Mouse (Mus musculus) thymus, adult 2 months (tissue): ENCODE results near the gene Dgkd. TPM values are rescaled to one million over a fixed set of nuclear protein-coding genes. Genes with fewer than 3 reads are reported as not detected.

Experiments
- DNase-seq: peaks from one replicate; pipeline ENCODE4 v3.0.0; 2021
- H3K27ac ChIP-seq: fragments of 200-500 bp; 2 replicates; pipeline ENCODE4 v1.5.1; 2012; ENCODE audit warnings: low read length, control low read depth; ENCODE audit not compliant: control insufficient read depth, insufficient read depth
- H3K27me3 ChIP-seq: fragments of 200-500 bp; 2 replicates; pipeline ENCODE4 v1.6.1; 2012; ENCODE audit warnings: mild to moderate bottlenecking, low read length, moderate library complexity, mixed read lengths; ENCODE audit not compliant: control insufficient read depth, insufficient read depth
- H3K36me3 ChIP-seq: fragments of 200-500 bp; 2 replicates; pipeline ENCODE4 v1.6.1; 2012; ENCODE audit warnings: mild to moderate bottlenecking, low read length, moderate library complexity; ENCODE audit not compliant: control insufficient read depth, insufficient read depth
- H3K4me1 ChIP-seq: fragments of 200-500 bp; replicated peaks from 2 replicates; pipeline ENCODE4 v1.6.1; 2012; ENCODE audit warnings: low read length; ENCODE audit not compliant: control insufficient read depth, insufficient read depth
- H3K4me3 ChIP-seq: fragments of 200-500 bp; 2 replicates; pipeline ENCODE4 v1.5.1; 2012; ENCODE audit warnings: mild to moderate bottlenecking, low read length, control low read depth, moderate library complexity; ENCODE audit not compliant: control insufficient read depth, insufficient read depth
- CTCF ChIP-seq: fragments of 200-500 bp; IDR thresholded peaks from 2 replicates; pipeline ENCODE4 v1.5.1; 2012; ENCODE audit warnings: mild to moderate bottlenecking, control low read depth, low read length, moderate library complexity, borderline replicate concordance; ENCODE audit not compliant: control insufficient read depth, poor library complexity, insufficient read depth; ENCODE audit errors: extremely low read depth
- POLR2A ChIP-seq: fragments of 200-500 bp; IDR thresholded peaks from 2 replicates; pipeline ENCODE4 v1.6.1; 2012; ENCODE audit warnings: mild to moderate bottlenecking, low read length, control low read depth, moderate library complexity; ENCODE audit not compliant: control insufficient read depth, poor library complexity, insufficient read depth; ENCODE audit errors: extremely low read depth
- WGBS: fragments of 180-500 bp; shearing (Covaris S2); methylation state at CpG from one replicate; pipeline ENCODE4 v1.1.7; 2018; 5-methylcytosine and 5-hydroxymethylcytosine counted together
- polyA plus RNA-seq: library from polyadenylated mRNA; depleted of rRNA; stranded (reverse); fragments of >200 nt; gene quantifications from 2 replicates; pipeline ENCODE4 v1.2.3, GENCODE M21; 2012

Gene Dgkd
- polyA plus RNA-seq, 1 experiment: 182 TPM

DNA sequence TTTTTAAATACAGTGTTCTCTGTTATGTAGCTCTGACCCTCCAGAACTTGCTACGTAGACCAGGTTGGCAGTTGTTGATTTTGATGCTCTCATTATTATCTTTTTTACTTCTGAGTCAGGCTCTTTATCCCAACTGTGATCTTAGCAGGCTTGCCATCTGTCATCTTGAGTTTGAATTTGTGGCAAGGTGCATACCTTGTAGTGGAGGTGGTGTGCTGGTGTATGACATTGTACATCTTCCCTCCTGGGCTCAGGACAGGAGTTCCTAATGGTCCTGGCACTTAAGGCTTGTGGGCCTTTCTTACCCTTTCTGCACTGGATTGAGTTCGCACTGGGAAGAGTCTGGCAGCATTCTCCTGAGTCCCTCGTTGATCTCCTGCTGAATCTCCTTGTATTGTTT is 10.5 kb downstream of the Dgkd start:
- no peaks in the 10 kb centered on the region for H3K27me3 ChIP-seq
- H3K27ac ChIP-seq: no peak overlapping the region
- H3K36me3 ChIP-seq: no peaks in the 10 kb centered on the region
- TF ChIP-seq POLR2A (no peak), CTCF (no peak)
- H3K4me3 ChIP-seq: no peak overlapping the region
- H3K4me1 ChIP-seq: peaks cover 20% of the 10 kb centered on the region
- WGBS: 71% methylated on average over 3 of the region's 3 CpGs
- DNase-seq: no peak

GRCm38 (mm10) chr1:87864889-87865288 is 11.8 kb downstream of the Dgkd start:
- peaks cover 16% of the 10 kb centered on the region for H3K4me1 ChIP-seq

DNA sequence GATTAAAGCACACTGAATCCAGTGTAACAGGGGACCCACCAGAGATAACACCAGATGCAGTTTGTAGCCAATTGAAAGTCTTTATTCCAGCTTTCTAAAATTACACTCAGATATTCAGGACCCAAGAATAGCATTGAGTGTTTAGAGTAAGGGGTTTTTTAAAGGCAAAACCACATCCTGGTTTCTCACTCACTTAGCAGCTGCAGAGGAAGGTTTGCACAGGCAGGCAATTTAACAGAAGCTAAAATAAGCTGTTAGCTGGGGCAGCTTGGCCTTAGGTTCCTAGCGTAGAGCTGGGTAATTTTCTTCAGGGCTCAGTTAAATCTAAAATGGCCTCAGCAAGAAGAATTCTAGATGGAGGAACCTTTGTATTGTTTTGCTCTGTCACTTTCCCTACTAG is 13.6 kb downstream of the Dgkd start:
- Histone ChIP-seq H3K4me3 (no peak overlapping the region), H3K27ac (no peak overlapping the region), H3K4me1 (peaks cover 17% of the 10 kb centered on the region), H3K36me3 (no peaks in the 10 kb centered on the region), H3K27me3 (no peaks in the 10 kb centered on the region)
- 5% methylated on average over 1 of the region's 1 CpGs for WGBS
- TF ChIP-seq CTCF: no peak
- peak; percentile 49 for DNase-seq

More at GRCm38 (mm10) chr1:87864889-87865288, 11.8 kb downstream of the Dgkd start:
- Histone ChIP-seq H3K27me3 (no peaks in the 10 kb centered on the region), H3K36me3 (no peaks in the 10 kb centered on the region), H3K27ac (no peak overlapping the region), H3K4me3 (no peak overlapping the region)
- TF ChIP-seq CTCF (no peak), POLR2A (no peak)
- no peak for DNase-seq

DNA sequence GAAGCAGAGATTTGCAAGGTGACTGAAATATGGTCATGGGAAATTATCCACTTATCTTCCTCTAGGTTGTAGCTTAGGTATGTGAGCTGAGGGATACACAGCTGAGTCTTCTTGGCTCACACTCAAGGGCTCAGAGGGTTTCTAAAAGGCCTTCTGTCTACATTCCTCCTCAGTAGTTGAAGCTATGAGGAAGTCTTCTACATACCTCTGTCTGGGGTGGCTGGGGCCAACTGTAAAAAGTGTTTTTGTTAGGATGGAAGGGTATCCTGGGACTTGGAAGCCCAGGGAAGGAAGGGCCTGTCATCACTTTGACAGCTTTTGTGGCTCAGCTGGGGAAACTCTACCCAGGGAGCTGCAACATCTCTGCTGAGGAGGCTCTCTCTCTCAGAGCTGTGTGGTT is 18.5 kb downstream of the Dgkd start:
- Histone ChIP-seq H3K27me3 (no peaks in the 10 kb centered on the region), H3K36me3 (no peaks in the 10 kb centered on the region), H3K4me1 (peaks cover 22% of the 10 kb centered on the region), H3K27ac (no peak overlapping the region), H3K4me3 (no peak overlapping the region)
- no peak for DNase-seq
- TF ChIP-seq POLR2A (no peak), CTCF (no peak)

GRCm38 (mm10) chr1:87873081-87873480 is 20.0 kb downstream of the Dgkd start:
- H3K27me3 ChIP-seq: no peaks in the 10 kb centered on the region
- DNase-seq: no peak
- no peaks in the 10 kb centered on the region for H3K36me3 ChIP-seq
- TF ChIP-seq CTCF: no peak
- peaks cover 32% of the 10 kb centered on the region for H3K4me1 ChIP-seq
- H3K27ac ChIP-seq: no peak overlapping the region
- no peak overlapping the region for H3K4me3 ChIP-seq

DNA sequence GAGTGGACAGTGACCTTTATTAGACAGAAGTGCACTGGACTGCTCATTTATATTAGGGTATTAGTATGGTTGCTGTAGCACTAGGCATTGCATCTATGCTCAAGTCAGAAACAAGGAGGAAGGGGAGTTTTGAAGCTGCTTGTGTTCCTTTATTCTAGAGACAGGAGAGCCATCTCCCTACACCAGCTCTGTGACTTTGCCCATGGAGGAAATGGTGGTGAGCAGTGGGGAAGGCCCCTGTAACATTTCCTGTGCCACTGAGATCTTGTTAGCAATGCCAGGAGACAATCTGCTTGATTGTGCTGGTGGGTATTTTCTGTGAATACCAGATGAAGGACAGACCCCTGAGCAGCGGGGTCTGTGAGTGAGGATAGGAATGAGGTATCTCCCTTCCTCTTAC is 23.0 kb downstream of the Dgkd start:
- H3K27me3 ChIP-seq: no peaks in the 10 kb centered on the region
- peaks cover 50% of the 10 kb centered on the region for H3K4me1 ChIP-seq
- H3K4me3 ChIP-seq: no peak overlapping the region
- peaks cover 10% of the 10 kb centered on the region for H3K36me3 ChIP-seq
- DNase-seq: no peak
- H3K27ac ChIP-seq: no peak overlapping the region
- WGBS: 18% methylated on average over 1 of the region's 1 CpGs
- no peak for TF ChIP-seq CTCF
- TF ChIP-seq POLR2A: no peak

GRCm38 (mm10) chr1:87877552-87878283 is 24.6 kb downstream of the Dgkd start:
- TF ChIP-seq CTCF (no peak), POLR2A (no peak)

More at GRCm38 (mm10) chr1:87877552-87878283, 24.6 kb downstream of the Dgkd start:
- Histone ChIP-seq H3K4me1 (peaks cover 44% of the 10 kb centered on the region), H3K36me3 (peaks cover 16% of the 10 kb centered on the region), H3K4me3 (no peak overlapping the region), H3K27ac (peak overlapping the region; percentile 5), H3K27me3 (no peaks in the 10 kb centered on the region)
- DNase-seq: no peak
- WGBS: 6% methylated on average over 9 of the region's 9 CpGs
